Mouse (Mus musculus) liver, embryonic 16.5 days (tissue): Measurements from ENCODE around the gene Gna15. TPM values are rescaled to one million over a fixed set of nuclear protein-coding genes. Genes with fewer than 3 reads are reported as not detected.

ENCODE experiments used
- ATAC-seq: fragments of 200-750 bp; cut with Nextera tagmentation; 2 replicates; pipeline ENCODE4 v1.8.0; 2017; ENCODE audit warnings: low read depth, mild to moderate bottlenecking, moderate number of reproducible peaks, moderate library complexity
- H3K27ac ChIP-seq: fragments of 300-500 bp; sonication (generic); 2 replicates; pipeline ENCODE4 v1.5.1; 2014; ENCODE audit warnings: mild to moderate bottlenecking, low read length
- H3K27me3 ChIP-seq: fragments of 300-500 bp; sonication (generic); 2 replicates; pipeline ENCODE4 v1.6.1; 2014; ENCODE audit warnings: low read depth, low read length, mixed read lengths; ENCODE audit not compliant: control insufficient read depth, insufficient read depth
- H3K36me3 ChIP-seq: fragments of 300-500 bp; sonication (generic); 2 replicates; pipeline ENCODE4 v1.6.1; 2014; ENCODE audit warnings: mild to moderate bottlenecking; ENCODE audit not compliant: control insufficient read depth, insufficient read depth
- H3K4me1 ChIP-seq: fragments of 300-500 bp; sonication (generic); 2 replicates; pipeline ENCODE4 v1.6.1; 2014; ENCODE audit warnings: low read depth, low read length, mixed read lengths; ENCODE audit not compliant: control insufficient read depth
- H3K4me2 ChIP-seq: fragments of 300-500 bp; sonication (generic); 2 replicates; pipeline ENCODE4 v1.6.1; 2014; ENCODE audit warnings: low read depth, low read length, mixed read lengths
- H3K4me3 ChIP-seq: fragments of 300-500 bp; sonication (generic); 2 replicates; pipeline ENCODE4 v1.5.1; 2014; ENCODE audit warnings: low read depth, mild to moderate bottlenecking, low read length
- H3K9ac ChIP-seq: fragments of 300-500 bp; sonication (generic); 2 replicates; pipeline ENCODE4 v1.6.1; 2014; ENCODE audit warnings: low read depth, low read length
- H3K9me3 ChIP-seq: fragments of 300-500 bp; sonication (generic); replicated peaks from 2 replicates; pipeline ENCODE4 v1.6.1; 2016; ENCODE audit warnings: low read length; ENCODE audit not compliant: control insufficient read depth
- WGBS: fragments of 180-500 bp; shearing (Covaris S2); extraction: QIAGEN DNeasy Blood & Tissue Kit; methylation state at CpG from one replicate; pipeline ENCODE4 v1.1.7; 2014; ENCODE audit not compliant: insufficient replicate concordance; 5-methylcytosine and 5-hydroxymethylcytosine counted together
- polyA plus RNA-seq: library from polyadenylated mRNA; unstranded; fragments of >200 nt; fragmentation: Nextera tagmentation; extraction: Ambion mirVana; gene quantifications from 2 replicates; pipeline ENCODE4 v1.2.1, GENCODE M21; 2015

Gna15 gene
- polyA plus RNA-seq, 1 experiment from 2014 or later: 4.4 TPM

- H3K9ac ChIP-seq: no peak overlapping the region
- peaks cover 30% of the 10 kb centered on the region for H3K4me1 ChIP-seq
- H3K36me3 ChIP-seq: peaks cover 5% of the 10 kb centered on the region
- no peak for ATAC-seq
- H3K27ac ChIP-seq: no peak overlapping the region; the same call in 1 of the 2 replicates
- H3K4me2 ChIP-seq: no peak overlapping the region
- H3K9me3 ChIP-seq: no peaks in the 10 kb centered on the region
- no peak overlapping the region for H3K4me3 ChIP-seq
- H3K27me3 ChIP-seq: no peaks in the 10 kb centered on the region
- WGBS: 15% methylated on average over 4 of the region's 4 CpGs
These were observed 5.5 kb downstream of the Gna15 start for GRCm38 (mm10) chr10:81518546-81518945.

- no peak overlapping the region for H3K4me3 ChIP-seq
- no peaks in the 10 kb centered on the region for H3K27me3 ChIP-seq
- no peak overlapping the region for H3K9ac ChIP-seq
- peaks cover 5% of the 10 kb centered on the region for H3K36me3 ChIP-seq
- ATAC-seq: no peak
- WGBS: 45% methylated on average over 8 of the region's 8 CpGs
- H3K4me1 ChIP-seq: peaks cover 25% of the 10 kb centered on the region
- no peaks in the 10 kb centered on the region for H3K9me3 ChIP-seq
- H3K27ac ChIP-seq: no peak overlapping the region
- H3K4me2 ChIP-seq: no peak overlapping the region
These were observed 6.8 kb downstream of the Gna15 start for GRCm38 (mm10) chr10:81517227-81517626.

- Histone ChIP-seq H3K36me3 (peaks cover 5% of the 10 kb centered on the region), H3K27me3 (no peaks in the 10 kb centered on the region), H3K9me3 (no peaks in the 10 kb centered on the region), H3K9ac (no peak overlapping the region), H3K4me1 (peaks cover 15% of the 10 kb centered on the region), H3K27ac (no peak overlapping the region), H3K4me3 (no peak overlapping the region), H3K4me2 (no peak overlapping the region)
- 73% methylated on average over 5 of the region's 5 CpGs for WGBS
- no peak for ATAC-seq
These were observed 10.2 kb downstream of the Gna15 start for GRCm38 (mm10) chr10:81513798-81514197.

- ATAC-seq: no peak
- Histone ChIP-seq H3K4me2 (no peak overlapping the region), H3K27me3 (no peaks in the 10 kb centered on the region), H3K36me3 (peaks cover 5% of the 10 kb centered on the region), H3K4me1 (no peaks in the 10 kb centered on the region), H3K4me3 (no peak overlapping the region), H3K9ac (no peak overlapping the region), H3K27ac (no peak overlapping the region), H3K9me3 (no peaks in the 10 kb centered on the region)
- WGBS: 59% methylated on average over 14 of the region's 14 CpGs
These were observed 13.7 kb downstream of the Gna15 start for GRCm38 (mm10) chr10:81510246-81510810.

GRCm38 (mm10) chr10:81507691-81508489 is 16.1 kb downstream of the Gna15 start:
- Histone ChIP-seq H3K9ac (no peak overlapping the region), H3K4me2 (no peak overlapping the region), H3K27me3 (no peaks in the 10 kb centered on the region; the same call in 1 of the 2 replicates), H3K4me3 (no peak overlapping the region), H3K36me3 (no peaks in the 10 kb centered on the region), H3K9me3 (no peaks in the 10 kb centered on the region), H3K27ac (no peak overlapping the region), H3K4me1 (peaks cover 2% of the 10 kb centered on the region)
- no peak for ATAC-seq
- 62% methylated on average over 13 of the region's 13 CpGs for WGBS

GRCm38 (mm10) chr10:81507095-81507494 is 16.9 kb downstream of the Gna15 start:
- Histone ChIP-seq H3K36me3 (no peaks in the 10 kb centered on the region), H3K9me3 (no peaks in the 10 kb centered on the region), H3K27me3 (no peaks in the 10 kb centered on the region; the same call in 1 of the 2 replicates), H3K4me2 (no peak overlapping the region), H3K27ac (no peak overlapping the region), H3K4me1 (peaks cover 4% of the 10 kb centered on the region), H3K4me3 (no peak overlapping the region), H3K9ac (no peak overlapping the region)
- 40% methylated on average over 6 of the region's 6 CpGs for WGBS
- no peak for ATAC-seq

GRCm38 (mm10) chr10:81505016-81505664 is 18.9 kb downstream of the Gna15 start:
- Histone ChIP-seq H3K9ac (no peak overlapping the region), H3K27ac (no peak overlapping the region), H3K9me3 (no peaks in the 10 kb centered on the region), H3K27me3 (no peaks in the 10 kb centered on the region; the same call in 1 of the 2 replicates), H3K4me3 (no peak overlapping the region), H3K4me2 (no peak overlapping the region), H3K36me3 (no peaks in the 10 kb centered on the region), H3K4me1 (peaks cover 4% of the 10 kb centered on the region)
- no peak for ATAC-seq
- WGBS: 68% methylated on average over 14 of the region's 15 CpGs

GRCm38 (mm10) chr10:81502658-81503057 is 21.4 kb downstream of the Gna15 start:
- no peaks in the 10 kb centered on the region for H3K36me3 ChIP-seq
- peak overlapping the region; percentile 36 for H3K4me3 ChIP-seq
- peak overlapping the region; percentile 16; the same call in 1 of the 2 replicates for H3K9ac ChIP-seq
- H3K9me3 ChIP-seq: no peaks in the 10 kb centered on the region
- H3K4me1 ChIP-seq: peaks cover 26% of the 10 kb centered on the region
- no peaks in the 10 kb centered on the region; the same call in 1 of the 2 replicates for H3K27me3 ChIP-seq
- 11% methylated on average over 36 of the region's 36 CpGs for WGBS
- no peak overlapping the region for H3K27ac ChIP-seq
- peak overlapping the region; percentile 61 for H3K4me2 ChIP-seq
- peak; percentile 43; the same call in 1 of the 2 replicates for ATAC-seq

- ATAC-seq: no peak
- no peaks in the 10 kb centered on the region for H3K36me3 ChIP-seq
These were observed 22.2 kb downstream of the Gna15 start for GRCm38 (mm10) chr10:81501863-81502262.

More at GRCm38 (mm10) chr10:81501863-81502262, 22.2 kb downstream of the Gna15 start:
- peaks cover 34% of the 10 kb centered on the region for H3K4me1 ChIP-seq
- no peak overlapping the region for H3K27ac ChIP-seq
- H3K27me3 ChIP-seq: no peaks in the 10 kb centered on the region; the same call in 1 of the 2 replicates
- no peak overlapping the region for H3K9ac ChIP-seq
- no peak overlapping the region for H3K4me3 ChIP-seq
- no peaks in the 10 kb centered on the region for H3K9me3 ChIP-seq
- no peak overlapping the region for H3K4me2 ChIP-seq
- 70% methylated on average over 5 of the region's 5 CpGs for whole genome bisulfite sequencing
